ENCODE assay signal across 8 mouse cellular contexts in the genomic region with DNA sequence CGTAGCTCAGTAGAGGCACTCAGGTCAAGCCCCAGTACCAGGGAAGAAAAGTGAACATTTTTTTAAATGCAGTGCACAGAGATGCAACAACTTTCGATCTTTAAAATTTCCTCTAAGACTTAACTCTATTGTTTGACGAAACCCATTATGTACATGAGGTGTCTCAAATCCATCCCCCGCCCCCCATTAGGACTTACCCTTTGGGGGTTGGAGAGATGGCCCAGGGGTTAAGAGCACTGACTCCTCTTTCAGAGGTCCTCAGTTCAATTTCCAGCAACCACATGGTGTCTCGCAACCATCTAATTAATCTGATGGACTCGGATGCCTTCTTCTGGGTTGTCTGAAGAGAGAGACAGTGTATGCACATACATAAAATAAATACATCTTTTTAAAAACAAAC. TPM values are rescaled to one million over a fixed set of nuclear protein-coding genes. Genes with fewer than 3 reads are reported as not detected.
DNase-seq lines count a peak whose midpoint lies in the region; ATAC-seq and TF ChIP-seq lines count a peak whose summit lies in the region.

No protein-coding gene starts in this region.

- H3K36me3 ChIP-seq in heart, embryonic 13.5 days: peaks cover under 1% of the 10 kb centered on the region
- no peaks in the 10 kb centered on the region for H3K36me3 ChIP-seq in E14TG2a.4 (ENCODE audit: insufficient read depth, low read length)
- no peaks in the 10 kb centered on the region for H3K36me3 ChIP-seq in forebrain, embryonic 13.5 days (ENCODE audit: poor library complexity, severe bottlenecking)
- H3K36me3 ChIP-seq in liver, embryonic 15.5 days (replicated peaks): no peaks in the 10 kb centered on the region

- H3K4me1 ChIP-seq in heart, embryonic 13.5 days: peaks cover 42% of the 10 kb centered on the region
- H3K4me1 ChIP-seq in E14TG2a.4 (replicated peaks; ENCODE audit: low read depth, low read length): peaks cover 41% of the 10 kb centered on the region
- peaks cover 56% of the 10 kb centered on the region for H3K4me1 ChIP-seq in forebrain, embryonic 13.5 days
- peaks cover 22% of the 10 kb centered on the region for H3K4me1 ChIP-seq in liver, embryonic 15.5 days (replicated peaks)

- no peaks in the 10 kb centered on the region for H3K9me3 ChIP-seq in heart, embryonic 13.5 days
- H3K9me3 ChIP-seq in E14TG2a.4 (ENCODE audit: low read length): no peaks in the 10 kb centered on the region
- H3K9me3 ChIP-seq in forebrain, embryonic 13.5 days (replicated peaks): no peaks in the 10 kb centered on the region
- no peaks in the 10 kb centered on the region for H3K9me3 ChIP-seq in liver, embryonic 15.5 days (replicated peaks)

- ATAC-seq in heart, embryonic 13.5 days (ENCODE audit: extremely low read depth, insufficient number of reproducible peaks, low FRiP score, low TSS enrichment): no peak
- ATAC-seq in forebrain, embryonic 13.5 days: no peak
- no peak for ATAC-seq in liver, embryonic 15.5 days (ENCODE audit: insufficient read depth)

- H3K27ac ChIP-seq in heart, embryonic 13.5 days (replicated peaks): peak overlapping the region; percentile 77
- peak overlapping the region; percentile 91 for H3K27ac ChIP-seq in forebrain, embryonic 13.5 days
- H3K27ac ChIP-seq in liver, embryonic 15.5 days (replicated peaks): peak overlapping the region; percentile 76

- no peak for DNase-seq in heart, adult 18-20 months
- no peak for DNase-seq in ovary, adult 18-20 months (ENCODE audit: low spot score)
- DNase-seq in layer of hippocampus, postnatal 10 days (ENCODE audit: low spot score in 2 of 2): no peak
- no peak for DNase-seq in thymus, adult 18-20 months

- H3K27me3 ChIP-seq in heart, embryonic 13.5 days (replicated peaks): no peaks in the 10 kb centered on the region
- no peaks in the 10 kb centered on the region for H3K27me3 ChIP-seq in E14TG2a.4 (ENCODE audit: insufficient read depth, low read length)
- H3K27me3 ChIP-seq in forebrain, embryonic 13.5 days: no peaks in the 10 kb centered on the region
- H3K27me3 ChIP-seq in liver, embryonic 15.5 days: no peaks in the 10 kb centered on the region

- peak overlapping the region; percentile 88 for H3K9ac ChIP-seq in heart, embryonic 13.5 days
- H3K9ac ChIP-seq in forebrain, embryonic 13.5 days: peak overlapping the region; percentile 86
- peak overlapping the region; percentile 79 for H3K9ac ChIP-seq in liver, embryonic 15.5 days

- H3K4me2 ChIP-seq in heart, embryonic 13.5 days: peak overlapping the region; percentile 83
- peak overlapping the region; percentile 85 for H3K4me2 ChIP-seq in forebrain, embryonic 13.5 days
- H3K4me2 ChIP-seq in liver, embryonic 15.5 days: peak overlapping the region; percentile 83

- WGBS in heart, embryonic 13.5 days: 12% methylated on average over 6 of the region's 6 CpGs
- WGBS in forebrain, embryonic 13.5 days: 2% methylated on average over 6 of the region's 6 CpGs
- 13% methylated on average over 6 of the region's 6 CpGs for WGBS in liver, embryonic 15.5 days (ENCODE audit: insufficient replicate concordance)

- TF ChIP-seq CTCF in E14TG2a.4 (conservative IDR thresholded peaks at IDR 0.05; ENCODE audit: low read length): no peak

- H3K4me3 ChIP-seq in heart, embryonic 13.5 days: peak overlapping the region; percentile 60
- peak overlapping the region; percentile 91 for H3K4me3 ChIP-seq in E14TG2a.4 (replicated peaks; ENCODE audit: low read length)
- H3K4me3 ChIP-seq in forebrain, embryonic 13.5 days: peak overlapping the region; percentile 82
- peak overlapping the region; percentile 81 for H3K4me3 ChIP-seq in liver, embryonic 15.5 days (replicated peaks)

RNA-seq across cellular contexts. Expression of a gene that starts 1.1 kb away (rescaled TPM):
- polyA plus RNA-seq in heart, embryonic 13.5 days (2015; fragmentation: Nextera tagmentation; extraction: Ambion mirVana): 8.7 and 11.7 TPM in 2 replicates
- total RNA-seq in heart, adult 18-20 months (2021): 10 to 100 TPM; 12.8 to 13.9 TPM
- 28.1 and 31.1 TPM in 2 replicates for polyA plus RNA-seq in forebrain, embryonic 13.5 days (2015; fragmentation: Nextera tagmentation; extraction: Ambion mirVana)
- polyA plus RNA-seq in liver, embryonic 15.5 days (2015; fragmentation: Nextera tagmentation; extraction: Ambion mirVana): 7.3 and 7.9 TPM in 2 replicates
- 10 to 100 TPM; 32.2 to 33.4 TPM for total RNA-seq in layer of hippocampus, postnatal 10 days (2021)

RNA-seq across cellular contexts. Expression of a gene that starts 1.1 kb away (rescaled TPM):
- 16.0 and 16.8 TPM in 2 replicates for polyA plus RNA-seq in heart, embryonic 13.5 days (2015; fragmentation: Nextera tagmentation; extraction: Ambion mirVana)
- total RNA-seq in heart, adult 18-20 months (2021): 10 to 100 TPM; 16.7 to 18.2 TPM
- polyA plus RNA-seq in forebrain, embryonic 13.5 days (2015; fragmentation: Nextera tagmentation; extraction: Ambion mirVana): 18.7 and 21.5 TPM in 2 replicates
- polyA plus RNA-seq in liver, embryonic 15.5 days (2015; fragmentation: Nextera tagmentation; extraction: Ambion mirVana): 5.2 and 5.5 TPM in 2 replicates
- 10 to 100 TPM; 10.0 to 10.7 TPM for total RNA-seq in layer of hippocampus, postnatal 10 days (2021)
